ENCODE assay signal across 23 mouse cellular contexts in genomic region chr5:73833721-73834120, GRCm38 (mm10).
"Had no signal": no experiment of that assay in that cellular context is flagged by ENCODE, and none has a peak within 500 bp of the region (broad histone marks: within the 10 kb centered on the region; RNA-seq: fewer than 3 reads in every experiment).

No protein-coding gene starts in this region.

- H3K4me1 ChIP-seq: heart, embryonic 10.5 days; heart, embryonic 12.5 days; hindbrain, embryonic 13.5 days; hindbrain, embryonic 15.5 days; kidney, embryonic 15.5 days; limb, embryonic 13.5 days; limb, embryonic 15.5 days; liver, embryonic 13.5 days; liver, embryonic 15.5 days had no signal

- H3K4me3 ChIP-seq: heart, embryonic 10.5 days; heart, embryonic 12.5 days; hindbrain, embryonic 13.5 days; hindbrain, embryonic 15.5 days; kidney, embryonic 15.5 days; limb, embryonic 13.5 days; limb, embryonic 15.5 days; liver, embryonic 13.5 days; liver, embryonic 15.5 days had no signal

- H3K36me3 ChIP-seq: heart, embryonic 10.5 days; heart, embryonic 12.5 days; hindbrain, embryonic 13.5 days; hindbrain, embryonic 15.5 days; kidney, embryonic 15.5 days; limb, embryonic 13.5 days; limb, embryonic 15.5 days; liver, embryonic 13.5 days; liver, embryonic 15.5 days had no signal

- DNase-seq: gastrocnemius, postnatal 14 days; gastrocnemius, postnatal 36 days; heart, adult 18-20 months; heart, postnatal 14 days; heart, postnatal 36 days; kidney, adult 11 months; kidney, adult 2 months; kidney, adult 9 months; kidney, postnatal 14 days; layer of hippocampus, adult 9-11 months; layer of hippocampus, postnatal 36 days; left cerebral cortex, postnatal 4 days; liver, embryonic 13.5 days had no signal

- H3K27ac ChIP-seq: heart, embryonic 10.5 days; hindbrain, embryonic 13.5 days; hindbrain, embryonic 15.5 days; hindbrain, postnatal 0 days; kidney, embryonic 15.5 days; kidney, postnatal 0 days; limb, embryonic 13.5 days; limb, embryonic 15.5 days; liver, embryonic 13.5 days; liver, embryonic 15.5 days had no signal

- H3K27me3 ChIP-seq: heart, embryonic 12.5 days; hindbrain, embryonic 13.5 days; hindbrain, embryonic 15.5 days; kidney, embryonic 15.5 days; limb, embryonic 13.5 days; limb, embryonic 15.5 days; liver, embryonic 13.5 days; liver, embryonic 15.5 days had no signal

- H3K9ac ChIP-seq: heart, embryonic 12.5 days; hindbrain, embryonic 13.5 days; hindbrain, embryonic 15.5 days; kidney, embryonic 15.5 days; limb, embryonic 13.5 days; limb, embryonic 15.5 days; liver, embryonic 13.5 days; liver, embryonic 15.5 days had no signal
